Mouse (Mus musculus) heart, postnatal 25 days (tissue): ENCODE measurements around the gene Tcte2. TPM values are rescaled to one million over a fixed set of nuclear protein-coding genes. Genes with fewer than 3 reads are reported as not detected.

ENCODE experiments used
- DNase-seq: peaks from one replicate; pipeline ENCODE4 v3.0.0; 2022; ENCODE audit warnings: low spot score
- intact Hi-C: fragments of 180-260 bp; cut with DNase I; formaldehyde crosslinking; loops from one replicate; pipeline ENCODE4 v1.15.1; 2025
- total RNA-seq, 2 experiments: library from RNA; stranded (reverse); gene quantifications; 2 replicates each; pipeline ENCODE4 v1.2.3; 2021

The Tcte2 gene
- total RNA-seq, 2 experiments from 2014 or later: 4.4 to 5.6 TPM

GRCm38 (mm10) chr17:13749027-13749426 is 12.6 kb downstream of the Tcte2 start:
- DNase-seq: no peak

GRCm38 (mm10) chr17:13747681-13748080 is 13.9 kb downstream of the Tcte2 start:
- DNase-seq: no peak
- intact Hi-C loops: no loop called here

More at GRCm38 (mm10) chr17:13749027-13749426, 12.6 kb downstream of the Tcte2 start:
- intact Hi-C loops: no loop called here

GRCm38 (mm10) chr17:13746330-13746729 is 15.3 kb downstream of the Tcte2 start:
- intact Hi-C loops: no loop called here
- no peak for DNase-seq

GRCm38 (mm10) chr17:13745373-13745772 is 16.3 kb downstream of the Tcte2 start:
- intact Hi-C loops: no loop called here
- DNase-seq: no peak

- no peak for DNase-seq
- intact Hi-C loops: no loop called here
Measured at GRCm38 (mm10) chr17:13744824-13745223, 16.8 kb downstream of the Tcte2 start.

GRCm38 (mm10) chr17:13744219-13744618 is 17.4 kb downstream of the Tcte2 start:
- DNase-seq: no peak
- intact Hi-C loops: no loop called here

GRCm38 (mm10) chr17:13743709-13744079 is 17.9 kb downstream of the Tcte2 start:
- no peak for DNase-seq
- intact Hi-C loops: no loop called here

GRCm38 (mm10) chr17:13742941-13743708 is 18.5 kb downstream of the Tcte2 start:
- intact Hi-C loops: no loop called here
- DNase-seq: no peak

- no peak for DNase-seq
- intact Hi-C loops: no loop called here
Measured at GRCm38 (mm10) chr17:13742334-13742733, 19.3 kb downstream of the Tcte2 start.

- DNase-seq: no peak
- intact Hi-C loops: loop anchor here (2.0 kb wide), 1 partner anchor 17 kb away; no protein-coding TSS in a partner anchor
Measured at GRCm38 (mm10) chr17:13741611-13742010, 20.0 kb downstream of the Tcte2 start.

GRCm38 (mm10) chr17:13740796-13741195 is 20.8 kb downstream of the Tcte2 start:
- intact Hi-C loops: loop anchor here (2.0 kb wide), 1 partner anchor 18 kb away; no protein-coding TSS in a partner anchor
- DNase-seq: no peak

GRCm38 (mm10) chr17:13739981-13740380 is 21.6 kb downstream of the Tcte2 start:
- intact Hi-C loops: loop anchor here (2.0 to 5.0 kb wide), 2 partner anchors 19 to 38 kb away; no protein-coding TSS in a partner anchor
- DNase-seq: no peak

- DNase-seq: no peak
- intact Hi-C loops: loop anchor here (5.0 kb wide), 1 partner anchor 37 kb away; no protein-coding TSS in a partner anchor
Measured at GRCm38 (mm10) chr17:13738916-13739315, 22.7 kb downstream of the Tcte2 start.

- intact Hi-C loops: loop anchor here (5.0 kb wide), 1 partner anchor 36 kb away; no protein-coding TSS in a partner anchor
- no peak for DNase-seq
Measured at GRCm38 (mm10) chr17:13738121-13738776, 23.4 kb downstream of the Tcte2 start.

- DNase-seq: no peak
Measured at GRCm38 (mm10) chr17:13737336-13737735, 24.3 kb downstream of the Tcte2 start.

GRCm38 (mm10) chr17:13735803-13736282 is 25.8 kb downstream of the Tcte2 start:
- intact Hi-C loops: loop anchor here (5.0 kb wide), 1 partner anchor 34 kb away; no protein-coding TSS in a partner anchor
- DNase-seq: no peak

More at GRCm38 (mm10) chr17:13737336-13737735, 24.3 kb downstream of the Tcte2 start:
- intact Hi-C loops: loop anchor here (5.0 kb wide), 1 partner anchor 35 kb away; no protein-coding TSS in a partner anchor

GRCm38 (mm10) chr17:13735057-13735456 is 26.6 kb downstream of the Tcte2 start:
- intact Hi-C loops: loop anchor here (5.0 kb wide), 1 partner anchor 33 kb away; no protein-coding TSS in a partner anchor

GRCm38 (mm10) chr17:13733971-13734370 is 27.7 kb downstream of the Tcte2 start:
- DNase-seq: no peak
- intact Hi-C loops: no loop called here

More at GRCm38 (mm10) chr17:13735057-13735456, 26.6 kb downstream of the Tcte2 start:
- DNase-seq: no peak

GRCm38 (mm10) chr17:13732685-13733084 is 28.9 kb downstream of the Tcte2 start:
- intact Hi-C loops: no loop called here
- no peak for DNase-seq

GRCm38 (mm10) chr17:13731727-13732112 is 29.9 kb downstream of the Tcte2 start:
- intact Hi-C loops: no loop called here
- no peak for DNase-seq
